Mouse (Mus musculus): ENCODE measurements around the gene Zfhx3. TPM values are rescaled to one million over a fixed set of nuclear protein-coding genes. Genes with fewer than 3 reads are reported as not detected.

Zfhx3 gene
- total and polyA plus RNA-seq, 2 experiments: 1.3 to 1.5 TPM

DNA sequence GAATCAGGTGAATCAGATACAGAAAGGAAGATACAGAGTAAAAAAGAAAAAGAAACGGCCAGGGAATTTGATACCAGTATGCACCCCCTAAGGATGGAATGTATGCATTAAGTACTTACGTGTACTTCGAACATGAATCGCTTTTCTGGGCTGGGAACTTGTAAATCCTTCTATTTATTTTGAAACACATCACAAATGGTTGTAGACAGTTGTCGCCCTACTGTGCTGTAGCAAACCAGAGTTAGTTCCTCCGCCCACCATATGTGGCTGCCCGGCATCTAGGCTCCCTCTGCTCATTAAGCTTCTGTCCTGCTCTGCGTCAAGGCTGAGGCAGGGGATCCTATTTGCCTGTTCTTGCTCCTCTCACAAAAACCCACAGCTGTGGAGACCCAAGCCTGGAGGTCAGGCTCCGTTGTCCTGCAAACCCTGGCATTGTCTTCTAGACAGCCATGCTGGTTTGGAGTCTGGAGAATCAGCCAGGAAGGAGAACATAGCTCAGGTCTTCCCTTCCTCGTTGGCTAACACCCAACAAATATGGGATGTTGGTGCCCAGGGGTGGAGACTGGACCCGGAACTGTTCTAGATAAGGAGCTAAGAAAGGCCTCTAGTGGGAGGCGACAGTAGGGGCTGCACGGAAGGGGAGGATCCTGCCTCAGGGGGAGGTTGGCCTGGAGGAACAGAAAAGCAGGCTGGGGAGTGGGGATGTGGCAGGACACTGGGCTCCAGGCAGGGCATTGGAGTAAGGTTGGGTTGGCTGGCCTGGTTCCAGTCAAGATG lies 925.2 kb downstream of the Zfhx3 start:
- 76% methylated on average over 13 of the region's 13 CpGs for WGBS
- Histone ChIP-seq H3K27me3 (ENCODE audit: control insufficient read depth, insufficient read depth, low read length) (no peaks in the 10 kb centered on the region), H3K4me1 (ENCODE audit: control insufficient read depth, insufficient read depth, low read length) (no peaks in the 10 kb centered on the region), H3K27ac (replicated peaks; ENCODE audit: insufficient read depth, low read depth, low read length) (no peak overlapping the region), H3K4me3 (ENCODE audit: insufficient read depth, low read depth, low read length) (no peak overlapping the region), H3K9ac (ENCODE audit: low read depth, low read length) (no peak overlapping the region), H3K36me3 (ENCODE audit: control insufficient read depth, insufficient read depth, low read length) (no peaks in the 10 kb centered on the region), H3K79me2 (ENCODE audit: control insufficient read depth, insufficient read depth, low read length) (no peaks in the 10 kb centered on the region)
- DNase-seq (ENCODE audit: extremely low read depth, low read depth, low spot score): peak; percentile 23
- no peak for TF ChIP-seq CTCF (IDR thresholded peaks at IDR 0.05; ENCODE audit: low read depth, low read length)
- TF ChIP-seq POLR2A (IDR thresholded peaks at IDR 0.05; ENCODE audit: extremely low read depth, insufficient read depth, low read length): no peak

DNA sequence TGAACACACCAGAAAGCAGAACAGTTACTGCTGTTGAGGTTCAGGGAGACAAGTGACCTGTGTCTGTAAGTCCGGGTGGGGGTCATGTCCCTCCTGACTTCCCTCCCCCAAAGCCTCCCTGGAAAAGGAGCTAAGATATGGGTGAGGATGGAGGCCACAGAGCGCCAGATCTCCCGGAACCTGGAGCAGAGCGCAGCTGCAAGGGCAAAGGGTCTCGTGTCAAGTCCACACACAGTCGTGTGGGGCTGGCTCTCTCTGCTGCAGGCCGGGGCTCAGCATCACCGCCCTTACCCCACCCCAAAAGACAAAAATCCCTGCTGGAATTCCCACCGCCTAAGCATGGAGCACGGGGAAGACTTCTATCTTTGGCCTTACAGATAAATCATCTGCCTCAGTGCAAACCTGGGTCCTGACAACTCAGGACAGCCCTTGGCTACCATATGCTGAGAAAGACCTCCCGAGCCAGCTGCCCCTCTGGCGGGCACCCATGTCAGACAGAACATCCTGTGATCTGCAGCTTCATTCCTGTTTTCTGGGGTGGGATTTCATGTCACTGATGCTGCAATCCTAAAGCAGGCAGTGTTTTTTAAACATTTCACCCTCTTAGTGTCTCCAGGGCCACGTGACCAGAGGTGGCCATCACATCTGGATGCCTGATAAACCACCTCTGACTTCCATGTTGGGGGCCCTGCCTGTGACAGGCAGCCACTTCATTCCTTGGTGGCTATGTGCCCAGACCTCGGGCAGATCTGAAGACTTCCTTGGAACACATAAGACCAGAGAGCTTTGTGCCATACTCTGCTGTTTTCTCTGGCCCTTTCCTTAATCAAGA lies 926.0 kb downstream of the Zfhx3 start:
- DNase-seq (ENCODE audit: extremely low read depth, low read depth, low spot score): no peak
- H3K27ac ChIP-seq (replicated peaks; ENCODE audit: insufficient read depth, low read depth, low read length): no peak overlapping the region
- no peaks in the 10 kb centered on the region for H3K36me3 ChIP-seq (ENCODE audit: control insufficient read depth, insufficient read depth, low read length)
- no peak for TF ChIP-seq CTCF (IDR thresholded peaks at IDR 0.05; ENCODE audit: low read depth, low read length)
- no peaks in the 10 kb centered on the region for H3K4me1 ChIP-seq (ENCODE audit: control insufficient read depth, insufficient read depth, low read length)
- H3K79me2 ChIP-seq (ENCODE audit: control insufficient read depth, insufficient read depth, low read length): no peaks in the 10 kb centered on the region
- no peak overlapping the region for H3K4me3 ChIP-seq (ENCODE audit: insufficient read depth, low read depth, low read length)
- H3K27me3 ChIP-seq (ENCODE audit: control insufficient read depth, insufficient read depth, low read length): no peaks in the 10 kb centered on the region
- 79% methylated on average over 14 of the region's 14 CpGs for WGBS
- no peak overlapping the region for H3K9ac ChIP-seq (ENCODE audit: low read depth, low read length)

DNA sequence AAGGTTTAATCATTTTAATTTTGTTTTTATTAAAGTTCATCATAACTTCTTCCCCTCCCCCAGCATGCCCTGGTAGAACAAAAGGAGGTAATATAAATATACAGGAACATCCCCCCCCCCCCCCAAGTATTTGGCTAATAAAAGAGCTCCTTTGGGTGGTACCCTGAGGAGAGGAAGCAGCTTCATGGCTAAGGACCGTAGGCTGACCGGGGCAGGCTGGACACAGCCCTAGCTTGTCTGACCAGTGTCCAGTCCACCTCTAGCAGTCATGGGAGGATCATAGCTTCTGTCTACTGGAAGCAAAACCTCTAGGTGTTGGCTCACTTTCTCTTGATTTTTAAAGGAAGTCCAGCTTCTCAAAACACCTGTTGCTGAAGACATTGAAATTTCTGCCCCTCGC lies 927.0 kb downstream of the Zfhx3 start:
- Histone ChIP-seq H3K9ac (ENCODE audit: low read depth, low read length) (no peak overlapping the region), H3K27ac (replicated peaks; ENCODE audit: insufficient read depth, low read depth, low read length) (no peak overlapping the region), H3K79me2 (ENCODE audit: control insufficient read depth, insufficient read depth, low read length) (no peaks in the 10 kb centered on the region), H3K27me3 (ENCODE audit: control insufficient read depth, insufficient read depth, low read length) (no peaks in the 10 kb centered on the region), H3K36me3 (ENCODE audit: control insufficient read depth, insufficient read depth, low read length) (no peaks in the 10 kb centered on the region), H3K4me3 (ENCODE audit: insufficient read depth, low read depth, low read length) (no peak overlapping the region), H3K4me1 (ENCODE audit: control insufficient read depth, insufficient read depth, low read length) (no peaks in the 10 kb centered on the region)
- WGBS: 86% methylated on average over 3 of the region's 3 CpGs
- DNase-seq (ENCODE audit: extremely low read depth, low read depth, low spot score): no peak
- TF ChIP-seq CTCF (IDR thresholded peaks at IDR 0.05; ENCODE audit: low read depth, low read length) (no peak), POLR2A (IDR thresholded peaks at IDR 0.05; ENCODE audit: extremely low read depth, insufficient read depth, low read length) (no peak)

DNA sequence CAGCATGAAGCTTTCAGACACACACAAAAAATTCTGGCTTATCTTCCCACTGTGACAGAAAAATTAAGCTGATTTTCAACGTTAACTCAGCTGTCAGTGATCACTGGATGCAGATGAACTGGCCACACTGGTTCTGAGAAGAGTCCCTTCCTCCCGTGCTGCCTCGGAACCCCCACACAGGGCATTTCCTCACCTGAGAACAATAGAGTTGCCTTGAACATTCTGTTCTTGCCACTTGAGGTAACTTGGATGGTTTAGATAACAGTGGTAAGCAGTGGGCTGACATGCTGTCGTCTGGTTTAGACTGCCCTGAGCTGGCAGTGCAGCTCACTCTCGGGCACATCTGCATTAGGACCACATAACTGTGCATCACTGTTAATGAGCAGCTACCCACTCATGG lies 927.5 kb downstream of the Zfhx3 start:
- Histone ChIP-seq H3K4me1 (ENCODE audit: control insufficient read depth, insufficient read depth, low read length) (no peaks in the 10 kb centered on the region), H3K4me3 (ENCODE audit: insufficient read depth, low read depth, low read length) (no peak overlapping the region), H3K27ac (replicated peaks; ENCODE audit: insufficient read depth, low read depth, low read length) (no peak overlapping the region), H3K27me3 (ENCODE audit: control insufficient read depth, insufficient read depth, low read length) (no peaks in the 10 kb centered on the region), H3K79me2 (ENCODE audit: control insufficient read depth, insufficient read depth, low read length) (no peaks in the 10 kb centered on the region), H3K36me3 (ENCODE audit: control insufficient read depth, insufficient read depth, low read length) (no peaks in the 10 kb centered on the region), H3K9ac (ENCODE audit: low read depth, low read length) (no peak overlapping the region)
- WGBS: 89% methylated on average over 5 of the region's 5 CpGs
- TF ChIP-seq CTCF (IDR thresholded peaks at IDR 0.05; ENCODE audit: low read depth, low read length): no peak
- TF ChIP-seq POLR2A (IDR thresholded peaks at IDR 0.05; ENCODE audit: extremely low read depth, insufficient read depth, low read length): no peak
- DNase-seq (ENCODE audit: extremely low read depth, low read depth, low spot score): no peak

DNA sequence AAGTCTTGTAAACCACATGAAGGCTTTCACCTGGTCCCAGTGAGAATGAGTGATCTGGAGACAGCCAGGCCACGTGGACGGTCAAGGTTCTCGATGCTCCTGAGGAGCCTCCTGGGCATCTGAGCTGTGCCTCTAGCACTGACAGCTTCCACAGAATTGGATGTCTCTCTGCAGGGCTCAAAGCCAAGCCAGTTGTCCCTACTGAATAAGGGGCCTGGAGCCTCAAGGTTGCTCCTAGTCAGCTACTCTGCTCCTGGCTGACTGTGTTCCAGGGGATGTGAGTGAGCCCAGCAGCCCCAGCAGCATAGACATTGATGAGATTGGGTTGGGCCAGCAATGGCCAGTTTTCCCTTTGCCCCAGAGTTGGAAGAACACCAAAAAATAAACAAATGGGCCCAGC lies 927.9 kb downstream of the Zfhx3 start:
- TF ChIP-seq POLR2A (IDR thresholded peaks at IDR 0.05; ENCODE audit: extremely low read depth, insufficient read depth, low read length) (no peak), CTCF (IDR thresholded peaks at IDR 0.05; ENCODE audit: low read depth, low read length) (no peak)
- no peak overlapping the region for H3K4me3 ChIP-seq (ENCODE audit: insufficient read depth, low read depth, low read length)
- H3K4me1 ChIP-seq (ENCODE audit: control insufficient read depth, insufficient read depth, low read length): no peaks in the 10 kb centered on the region
- no peak overlapping the region for H3K27ac ChIP-seq (replicated peaks; ENCODE audit: insufficient read depth, low read depth, low read length)
- no peaks in the 10 kb centered on the region for H3K27me3 ChIP-seq (ENCODE audit: control insufficient read depth, insufficient read depth, low read length)
- no peak for DNase-seq (ENCODE audit: extremely low read depth, low read depth, low spot score)
- no peaks in the 10 kb centered on the region for H3K79me2 ChIP-seq (ENCODE audit: control insufficient read depth, insufficient read depth, low read length)
- 97% methylated on average over 3 of the region's 3 CpGs for WGBS
- H3K9ac ChIP-seq (ENCODE audit: low read depth, low read length): no peak overlapping the region
- H3K36me3 ChIP-seq (ENCODE audit: control insufficient read depth, insufficient read depth, low read length): no peaks in the 10 kb centered on the region

DNA sequence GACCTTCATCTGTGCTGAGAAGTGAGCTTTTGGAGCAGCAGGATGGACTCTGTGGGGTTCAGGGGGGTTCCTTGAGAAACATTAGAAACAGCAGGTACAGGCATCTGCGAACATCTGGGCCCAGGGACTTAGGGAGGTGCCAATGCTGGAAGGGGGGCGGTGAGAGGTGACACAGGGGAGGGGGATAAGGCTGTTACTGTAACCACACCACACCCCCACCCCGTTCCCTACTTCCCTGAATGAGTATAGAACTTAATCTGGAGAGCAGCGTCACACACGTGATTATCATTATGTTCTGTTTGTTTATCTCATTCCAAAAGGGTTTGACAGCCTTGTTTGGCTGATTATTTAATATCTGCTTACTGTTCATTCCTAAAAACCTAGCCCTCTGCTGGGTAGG lies 933.3 kb downstream of the Zfhx3 start:
- no peaks in the 10 kb centered on the region for H3K79me2 ChIP-seq (ENCODE audit: control insufficient read depth, insufficient read depth, low read length)
- no peak for TF ChIP-seq POLR2A (IDR thresholded peaks at IDR 0.05; ENCODE audit: extremely low read depth, insufficient read depth, low read length)
- TF ChIP-seq CTCF (IDR thresholded peaks at IDR 0.05; ENCODE audit: low read depth, low read length): no peak
- no peak overlapping the region for H3K27ac ChIP-seq (replicated peaks; ENCODE audit: insufficient read depth, low read depth, low read length)
- no peaks in the 10 kb centered on the region for H3K27me3 ChIP-seq (ENCODE audit: control insufficient read depth, insufficient read depth, low read length)
- no peaks in the 10 kb centered on the region for H3K36me3 ChIP-seq (ENCODE audit: control insufficient read depth, insufficient read depth, low read length)
- no peak for DNase-seq (ENCODE audit: extremely low read depth, low read depth, low spot score)
- 92% methylated on average over 5 of the region's 5 CpGs for WGBS
- no peak overlapping the region for H3K9ac ChIP-seq (ENCODE audit: low read depth, low read length)
- H3K4me1 ChIP-seq (ENCODE audit: control insufficient read depth, insufficient read depth, low read length): no peaks in the 10 kb centered on the region
- H3K4me3 ChIP-seq (ENCODE audit: insufficient read depth, low read depth, low read length): no peak overlapping the region
